Mouse (Mus musculus) forebrain, embryonic 15.5 days (tissue): ENCODE results near the gene Togaram1. TPM values are rescaled to one million over a fixed set of nuclear protein-coding genes. Genes with fewer than 3 reads are reported as not detected.

Experiments used
- ATAC-seq: fragments of 200-750 bp; cut with Nextera tagmentation; replicated peaks from 2 replicates; pipeline ENCODE4 v1.8.0; 2017; ENCODE audit warnings: mild to moderate bottlenecking, moderate TSS enrichment, moderate library complexity
- H3K27ac ChIP-seq: fragments of 300-500 bp; sonication (generic); replicated peaks from 2 replicates; pipeline ENCODE4 v1.5.1; 2015; ENCODE audit warnings: mild to moderate bottlenecking, inconsistent platforms
- H3K27me3 ChIP-seq: fragments of 300-500 bp; sonication (generic); 2 replicates; pipeline ENCODE4 v1.6.1; 2015; ENCODE audit warnings: inconsistent platforms
- H3K36me3 ChIP-seq: fragments of 300-500 bp; sonication (generic); 2 replicates; pipeline ENCODE4 v1.6.1; 2015; ENCODE audit warnings: mild to moderate bottlenecking, inconsistent platforms
- H3K4me1 ChIP-seq: fragments of 300-500 bp; sonication (generic); 2 replicates; pipeline ENCODE4 v1.6.1; 2015; ENCODE audit warnings: inconsistent platforms
- H3K4me2 ChIP-seq: fragments of 300-500 bp; sonication (generic); replicated peaks from 2 replicates; pipeline ENCODE4 v1.6.1; 2015; ENCODE audit warnings: mild to moderate bottlenecking, inconsistent platforms
- H3K4me3 ChIP-seq: fragments of 300-500 bp; sonication (generic); 2 replicates; pipeline ENCODE4 v1.5.1; 2015; ENCODE audit warnings: mild to moderate bottlenecking, inconsistent platforms
- H3K9ac ChIP-seq: fragments of 300-500 bp; sonication (generic); replicated peaks from 2 replicates; pipeline ENCODE4 v1.6.1; 2015; ENCODE audit warnings: mild to moderate bottlenecking, inconsistent platforms
- H3K9me3 ChIP-seq: fragments of 300-500 bp; sonication (generic); 2 replicates; pipeline ENCODE4 v1.6.1; 2016; ENCODE audit warnings: inconsistent platforms
- WGBS: fragments of 180-500 bp; shearing (Covaris S2); methylation state at CpG from one replicate; pipeline ENCODE4 v1.1.7; 2015; ENCODE audit warnings: mixed read lengths; 5-methylcytosine and 5-hydroxymethylcytosine counted together
- polyA plus RNA-seq: library from polyadenylated mRNA; unstranded; fragments of >200 nt; fragmentation: Nextera tagmentation; extraction: Ambion mirVana; gene quantifications from 2 replicates; pipeline ENCODE4 v1.2.1, GENCODE M21; 2015

The Togaram1 gene
- polyA plus RNA-seq, 1 experiment from 2014 or later, result 26.5 TPM

DNA sequence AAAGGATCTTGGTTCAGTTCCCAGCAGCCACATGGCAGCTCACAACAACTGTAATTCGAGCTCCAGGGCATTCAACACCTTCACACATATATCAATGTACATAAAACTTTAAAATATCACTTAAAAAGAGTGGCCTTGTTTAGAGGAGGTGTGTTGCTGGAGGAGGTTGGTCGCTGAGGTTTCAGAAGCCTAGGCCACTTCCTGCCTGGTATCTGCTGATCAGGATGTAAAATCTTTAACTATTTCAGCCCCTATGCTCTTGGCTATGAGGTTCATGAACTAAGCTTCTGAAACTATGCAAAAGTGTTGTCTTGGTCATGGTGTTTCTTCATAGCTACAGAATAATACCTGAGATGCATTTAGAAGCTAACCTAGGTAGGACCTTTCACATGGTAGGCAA is 99.6 kb downstream of the Togaram1 start:
- H3K27ac ChIP-seq, result no peak overlapping the region
- no peak overlapping the region for H3K4me2 ChIP-seq
- peaks cover 51% of the 10 kb centered on the region for H3K36me3 ChIP-seq
- no peak overlapping the region for H3K9ac ChIP-seq
- no peaks in the 10 kb centered on the region for H3K4me1 ChIP-seq
- H3K27me3 ChIP-seq, result no peaks in the 10 kb centered on the region
- 82% methylated on average over 2 of the region's 2 CpGs for WGBS
- no peak for ATAC-seq
- H3K4me3 ChIP-seq, result no peak overlapping the region
- no peaks in the 10 kb centered on the region for H3K9me3 ChIP-seq

DNA sequence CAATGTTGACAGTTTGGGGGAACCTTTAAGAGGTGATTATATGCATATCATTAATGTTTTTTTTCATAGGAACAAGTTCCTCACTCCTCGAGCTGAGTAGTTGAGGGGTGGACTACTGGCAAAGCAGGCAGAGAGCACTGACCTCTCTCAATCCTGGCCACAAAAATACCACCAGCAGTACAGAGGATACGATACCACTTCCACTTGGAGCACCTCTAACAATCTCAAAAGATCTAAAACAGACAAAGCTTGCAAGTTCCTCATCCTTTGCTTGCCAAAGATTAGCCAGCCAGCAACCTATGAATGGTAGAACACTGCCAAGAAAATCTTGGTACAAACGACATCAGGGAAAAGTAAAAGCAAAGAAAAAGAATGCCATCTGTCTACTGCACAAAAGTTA is 100.6 kb downstream of the Togaram1 start:
- no peak overlapping the region for H3K9ac ChIP-seq
- no peaks in the 10 kb centered on the region for H3K9me3 ChIP-seq
- H3K4me2 ChIP-seq, result no peak overlapping the region
- no peak for ATAC-seq
- no peaks in the 10 kb centered on the region for H3K4me1 ChIP-seq
- 51% methylated on average over 3 of the region's 3 CpGs for WGBS
- H3K36me3 ChIP-seq, result peaks cover 43% of the 10 kb centered on the region
- no peak overlapping the region for H3K4me3 ChIP-seq
- H3K27me3 ChIP-seq, result no peaks in the 10 kb centered on the region
- H3K27ac ChIP-seq, result no peak overlapping the region

DNA sequence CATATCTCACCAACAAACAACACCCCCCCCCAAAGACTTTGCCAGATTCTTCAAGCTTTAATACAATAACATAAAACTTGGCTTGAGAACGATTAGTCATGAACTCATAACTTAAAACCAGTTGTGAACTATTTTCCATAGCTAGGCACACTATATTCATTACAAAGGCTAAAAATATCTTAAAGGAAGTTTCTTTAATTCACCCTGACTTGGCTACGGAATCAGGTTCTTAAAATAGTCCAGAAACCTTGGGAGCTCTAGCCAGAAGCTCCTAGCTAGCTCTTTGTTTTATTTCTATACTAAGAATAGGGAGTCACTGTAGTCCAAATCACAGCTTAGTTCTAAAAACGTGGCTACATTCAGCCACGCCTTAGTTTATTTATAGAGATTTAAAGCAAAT is 102.8 kb downstream of the Togaram1 start:
- H3K4me2 ChIP-seq, result no peak overlapping the region
- H3K9ac ChIP-seq, result no peak overlapping the region
- no peak overlapping the region for H3K27ac ChIP-seq
- no peak for ATAC-seq
- 83% methylated on average over 4 of the region's 4 CpGs for WGBS
- peaks cover 29% of the 10 kb centered on the region for H3K36me3 ChIP-seq
- peaks cover 14% of the 10 kb centered on the region for H3K4me1 ChIP-seq
- H3K9me3 ChIP-seq, result no peaks in the 10 kb centered on the region
- H3K27me3 ChIP-seq, result no peaks in the 10 kb centered on the region
- H3K4me3 ChIP-seq, result no peak overlapping the region

Other genes starting within 250 kb of the Togaram1 start
- gene Gm527, start 47.9 kb upstream of the Togaram1 start, polyA plus RNA-seq, result 1.3 and 4.8 TPM in 2 replicates
- gene Klhl28, start 270 bp upstream of the Togaram1 start, polyA plus RNA-seq, result 27.8 and 29.0 TPM in 2 replicates
- gene Prpf39, start 70.5 kb downstream of the Togaram1 start, polyA plus RNA-seq, result 52.7 and 57.6 TPM in 2 replicates
- 438 and 488 TPM in 2 replicates for gene Fkbp3, start 108.2 kb downstream of the Togaram1 start, polyA plus RNA-seq
- 10.2 and 11.5 TPM in 2 replicates for gene Fancm, start 109.8 kb downstream of the Togaram1 start, polyA plus RNA-seq
- gene Mis18bp1, start 206.8 kb downstream of the Togaram1 start, polyA plus RNA-seq, result 33.3 and 34.4 TPM in 2 replicates